Mouse (Mus musculus): ENCODE measurements around the gene Amph. TPM values are rescaled to one million over a fixed set of nuclear protein-coding genes. Genes with fewer than 3 reads are reported as not detected.

Amph gene
- not detected for polyA plus RNA-seq (2017; shearing (Covaris generic))

GRCm38 (mm10) chr13:18948171-18949028, at the start of gene Amph:
Gene Amph (plus strand): TSS chr13:18948205.

Other genes with a start within 250 kb of the Amph start
- gene Vps41, start 230.9 kb upstream of the Amph start, polyA plus RNA-seq (2017; shearing (Covaris generic)) = 70.9 TPM